Mouse (Mus musculus) intestine, embryonic 14.5 days (tissue): ENCODE measurements around the gene Reep1. TPM values are rescaled to one million over a fixed set of nuclear protein-coding genes. Genes with fewer than 3 reads are reported as not detected.
A peak's percentile ranks its signal among the peaks of the same experiment; 100 is the strongest.

Experiments
- ATAC-seq: fragments of 200-750 bp; cut with Nextera tagmentation; replicated peaks from 2 replicates; pipeline ENCODE4 v1.8.0; 2017; ENCODE audit warnings: low read depth, moderate number of reproducible peaks, moderate TSS enrichment, moderate library complexity; ENCODE audit not compliant: low FRiP score, low TSS enrichment
- DNase-seq: peaks from one replicate; pipeline ENCODE4 v3.0.0-alpha.2; 2018; ENCODE audit warnings: low spot score
- H3K27ac ChIP-seq: fragments of 300-500 bp; sonication (generic); 2 replicates; pipeline ENCODE4 v1.5.1; 2014; ENCODE audit warnings: low read depth, mild to moderate bottlenecking, control low read depth
- H3K27me3 ChIP-seq: fragments of 300-500 bp; sonication (generic); replicated peaks from 2 replicates; pipeline ENCODE4 v1.6.1; 2014; ENCODE audit warnings: low read length, control low read depth; ENCODE audit not compliant: control insufficient read depth, insufficient read depth
- H3K36me3 ChIP-seq: fragments of 300-500 bp; sonication (generic); 2 replicates; pipeline ENCODE4 v1.6.1; 2014; ENCODE audit warnings: low read length, control low read depth; ENCODE audit not compliant: control insufficient read depth, insufficient read depth
- H3K4me1 ChIP-seq: fragments of 300-500 bp; sonication (generic); replicated peaks from 2 replicates; pipeline ENCODE4 v1.6.1; 2014; ENCODE audit warnings: low read length, control low read depth, mixed read lengths; ENCODE audit not compliant: control insufficient read depth, insufficient read depth
- H3K4me2 ChIP-seq: fragments of 300-500 bp; sonication (generic); 2 replicates; pipeline ENCODE4 v1.6.1; 2014; ENCODE audit warnings: low read length
- H3K4me3 ChIP-seq: fragments of 300-500 bp; sonication (generic); 2 replicates; pipeline ENCODE4 v1.5.1; 2014; ENCODE audit warnings: low read depth, low read length, control low read depth, mixed read lengths
- H3K9ac ChIP-seq: fragments of 300-500 bp; sonication (generic); 2 replicates; pipeline ENCODE4 v1.6.1; 2014; ENCODE audit warnings: mild to moderate bottlenecking, low read length
- H3K9me3 ChIP-seq: fragments of 300-500 bp; sonication (generic); 2 replicates; pipeline ENCODE4 v1.6.1; 2016; ENCODE audit warnings: low read length, control low read depth; ENCODE audit not compliant: control insufficient read depth
- WGBS: fragments of 180-500 bp; shearing (Covaris S2); extraction: QIAGEN DNeasy Blood & Tissue Kit; methylation state at CpG from one replicate; pipeline ENCODE4 v1.1.7; 2014; 5-methylcytosine and 5-hydroxymethylcytosine counted together
- polyA plus RNA-seq: library from polyadenylated mRNA; unstranded; fragments of >200 nt; fragmentation: Nextera tagmentation; extraction: Ambion mirVana; gene quantifications from 2 replicates; pipeline ENCODE4 v1.2.1, GENCODE M21; 2014

Reep1 gene
- polyA plus RNA-seq, 1 experiment from 2014 or later = 20.8 TPM

- ATAC-seq = no peak
- Histone ChIP-seq H3K27me3 (no peaks in the 10 kb centered on the region), H3K36me3 (no peaks in the 10 kb centered on the region), H3K4me1 (no peaks in the 10 kb centered on the region; the same call in 1 of the 2 replicates), H3K9me3 (no peaks in the 10 kb centered on the region), H3K27ac (no peak overlapping the region), H3K4me3 (no peak overlapping the region), H3K9ac (no peak overlapping the region), H3K4me2 (no peak overlapping the region)
- DNase-seq = no peak
- WGBS = 76% methylated on average over 6 of the region's 6 CpGs
Measured at GRCm38 (mm10) chr6:71741998-71742636, 34.8 kb downstream of the Reep1 start.

- H3K9me3 ChIP-seq = no peaks in the 10 kb centered on the region
- no peaks in the 10 kb centered on the region; the same call in 1 of the 2 replicates for H3K4me1 ChIP-seq
- ATAC-seq = no peak
- 82% methylated on average over 6 of the region's 6 CpGs for WGBS
- no peaks in the 10 kb centered on the region for H3K27me3 ChIP-seq
- H3K9ac ChIP-seq = no peak overlapping the region
- no peak for DNase-seq
- H3K4me3 ChIP-seq = no peak overlapping the region
- H3K36me3 ChIP-seq = no peaks in the 10 kb centered on the region
- H3K27ac ChIP-seq = no peak overlapping the region
- H3K4me2 ChIP-seq = no peak overlapping the region
Measured at GRCm38 (mm10) chr6:71744934-71745333, 37.6 kb downstream of the Reep1 start.

- H3K4me2 ChIP-seq = no peak overlapping the region
- no peaks in the 10 kb centered on the region for H3K9me3 ChIP-seq
- H3K36me3 ChIP-seq = no peaks in the 10 kb centered on the region
- no peaks in the 10 kb centered on the region; the same call in 1 of the 2 replicates for H3K4me1 ChIP-seq
- no peak overlapping the region for H3K4me3 ChIP-seq
- H3K9ac ChIP-seq = no peak overlapping the region
- no peak for DNase-seq
- WGBS = 88% methylated on average over 9 of the region's 9 CpGs
- H3K27ac ChIP-seq = no peak overlapping the region
- no peaks in the 10 kb centered on the region for H3K27me3 ChIP-seq
- ATAC-seq = no peak
Measured at GRCm38 (mm10) chr6:71745482-71746234, 38.3 kb downstream of the Reep1 start.

GRCm38 (mm10) chr6:71746246-71746645 is 38.9 kb downstream of the Reep1 start:
- Histone ChIP-seq H3K4me1 (no peaks in the 10 kb centered on the region), H3K27me3 (no peaks in the 10 kb centered on the region), H3K4me3 (no peak overlapping the region), H3K9me3 (no peaks in the 10 kb centered on the region), H3K36me3 (no peaks in the 10 kb centered on the region), H3K4me2 (no peak overlapping the region), H3K9ac (no peak overlapping the region), H3K27ac (no peak overlapping the region)
- no peak for ATAC-seq
- WGBS = 31% methylated on average over 1 of the region's 1 CpGs
- DNase-seq = no peak

- H3K4me1 ChIP-seq = no peaks in the 10 kb centered on the region
- H3K36me3 ChIP-seq = no peaks in the 10 kb centered on the region
- H3K4me2 ChIP-seq = no peak overlapping the region
- no peaks in the 10 kb centered on the region for H3K27me3 ChIP-seq
- ATAC-seq (no peak), DNase-seq (no peak)
- WGBS = 76% methylated on average over 8 of the region's 8 CpGs
- H3K9ac ChIP-seq = no peak overlapping the region
- no peak overlapping the region for H3K27ac ChIP-seq
- no peaks in the 10 kb centered on the region for H3K9me3 ChIP-seq
- H3K4me3 ChIP-seq = no peak overlapping the region
Measured at GRCm38 (mm10) chr6:71746846-71747245, 39.5 kb downstream of the Reep1 start.

GRCm38 (mm10) chr6:71751602-71752001 is 44.2 kb downstream of the Reep1 start:
- H3K4me1 ChIP-seq = 0 out of 2 replicates have a peak, but pooled peaks cover 4% of the 10 kb centered on the region
- H3K4me2 ChIP-seq = no peak overlapping the region
- ATAC-seq = no peak
- H3K27ac ChIP-seq = no peak overlapping the region
- no peak for DNase-seq
- 78% methylated on average over 2 of the region's 2 CpGs for WGBS
- no peak overlapping the region for H3K4me3 ChIP-seq
- no peaks in the 10 kb centered on the region for H3K36me3 ChIP-seq
- no peaks in the 10 kb centered on the region for H3K27me3 ChIP-seq
- H3K9me3 ChIP-seq = no peaks in the 10 kb centered on the region
- no peak overlapping the region for H3K9ac ChIP-seq

- no peaks in the 10 kb centered on the region for H3K36me3 ChIP-seq
- no peak overlapping the region for H3K4me2 ChIP-seq
- H3K9ac ChIP-seq = no peak overlapping the region
- no peak overlapping the region for H3K27ac ChIP-seq
- no peak overlapping the region for H3K4me3 ChIP-seq
- no peaks in the 10 kb centered on the region for H3K9me3 ChIP-seq
- H3K4me1 ChIP-seq = peaks cover 17% of the 10 kb centered on the region
- DNase-seq (no peak), ATAC-seq (no peak)
- 69% methylated on average over 7 of the region's 7 CpGs for WGBS
- no peaks in the 10 kb centered on the region for H3K27me3 ChIP-seq
Measured at GRCm38 (mm10) chr6:71752791-71753464, 45.6 kb downstream of the Reep1 start.

- H3K4me3 ChIP-seq = no peak overlapping the region
- no peak overlapping the region for H3K4me2 ChIP-seq
- no peaks in the 10 kb centered on the region for H3K36me3 ChIP-seq
- DNase-seq = peak; percentile 70
- H3K27ac ChIP-seq = peak overlapping the region; percentile 6; the same call in 1 of the 2 replicates
- no peaks in the 10 kb centered on the region for H3K9me3 ChIP-seq
- peaks cover 17% of the 10 kb centered on the region for H3K4me1 ChIP-seq
- peak; percentile 89 for ATAC-seq
- no peaks in the 10 kb centered on the region for H3K27me3 ChIP-seq
- 33% methylated on average over 10 of the region's 10 CpGs for WGBS
- no peak overlapping the region for H3K9ac ChIP-seq
Measured at GRCm38 (mm10) chr6:71757039-71757894, 49.9 kb downstream of the Reep1 start.
